Mouse (Mus musculus): Measurements from ENCODE around the gene Ubald2. TPM values are rescaled to one million over a fixed set of nuclear protein-coding genes. Genes with fewer than 3 reads are reported as not detected.

Gene Ubald2
- 2.8 TPM for polyA plus RNA-seq (2014; fragmentation: Illumina TruSeq; extraction: RNeasy Lipid Tissue Mini Kit (QIAGEN cat#74804); ENCODE audit: low read depth, low replicate concordance)

DNA sequence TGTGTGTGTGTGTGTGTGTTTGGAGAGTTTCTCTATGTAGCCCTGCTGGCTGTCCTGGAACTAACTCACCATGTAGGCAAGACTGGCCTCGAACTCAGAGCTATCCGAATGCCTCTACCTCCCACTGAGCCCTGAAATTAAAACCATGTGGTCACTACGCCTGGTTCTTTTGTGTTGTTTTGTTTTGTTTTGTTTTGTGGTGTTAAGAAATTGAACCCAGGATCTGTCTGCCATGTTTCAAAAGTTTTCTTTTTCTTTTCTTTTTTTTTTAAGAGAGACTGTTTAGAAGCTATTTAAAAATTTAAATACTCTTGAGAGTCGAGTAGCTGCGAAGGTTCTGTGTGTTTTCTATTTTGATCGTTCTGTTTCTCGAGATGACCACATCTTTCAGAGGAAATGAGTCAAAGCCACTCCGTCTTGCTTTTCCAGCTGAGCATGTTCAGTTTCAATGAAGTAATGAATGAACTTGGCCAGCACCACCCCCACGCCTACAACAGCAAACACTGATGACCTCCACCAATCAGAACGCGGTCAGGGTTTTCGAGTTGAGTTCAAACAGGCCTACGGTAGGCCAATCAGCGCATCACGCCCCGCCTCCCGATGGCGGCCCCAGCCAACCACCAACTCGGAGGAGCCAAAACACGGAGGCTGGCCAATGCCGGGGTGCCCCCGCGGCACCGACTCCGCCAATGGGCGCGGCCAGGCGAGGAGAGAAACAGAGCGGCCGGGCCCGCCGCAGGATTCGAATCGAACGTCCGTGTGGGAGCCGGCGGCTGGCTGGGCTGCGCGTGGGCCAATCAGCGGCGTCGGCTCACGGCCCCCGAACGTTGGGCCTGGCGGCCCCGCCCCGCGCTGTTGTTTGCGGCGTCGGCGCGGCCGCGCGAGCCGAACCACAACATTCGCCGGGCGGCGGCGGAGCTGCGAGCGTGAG is at the start of gene Ubald2:
Gene Ubald2 (plus strand): TSS at position 739 of the 931 bp plus-strand sequence.

DNA sequence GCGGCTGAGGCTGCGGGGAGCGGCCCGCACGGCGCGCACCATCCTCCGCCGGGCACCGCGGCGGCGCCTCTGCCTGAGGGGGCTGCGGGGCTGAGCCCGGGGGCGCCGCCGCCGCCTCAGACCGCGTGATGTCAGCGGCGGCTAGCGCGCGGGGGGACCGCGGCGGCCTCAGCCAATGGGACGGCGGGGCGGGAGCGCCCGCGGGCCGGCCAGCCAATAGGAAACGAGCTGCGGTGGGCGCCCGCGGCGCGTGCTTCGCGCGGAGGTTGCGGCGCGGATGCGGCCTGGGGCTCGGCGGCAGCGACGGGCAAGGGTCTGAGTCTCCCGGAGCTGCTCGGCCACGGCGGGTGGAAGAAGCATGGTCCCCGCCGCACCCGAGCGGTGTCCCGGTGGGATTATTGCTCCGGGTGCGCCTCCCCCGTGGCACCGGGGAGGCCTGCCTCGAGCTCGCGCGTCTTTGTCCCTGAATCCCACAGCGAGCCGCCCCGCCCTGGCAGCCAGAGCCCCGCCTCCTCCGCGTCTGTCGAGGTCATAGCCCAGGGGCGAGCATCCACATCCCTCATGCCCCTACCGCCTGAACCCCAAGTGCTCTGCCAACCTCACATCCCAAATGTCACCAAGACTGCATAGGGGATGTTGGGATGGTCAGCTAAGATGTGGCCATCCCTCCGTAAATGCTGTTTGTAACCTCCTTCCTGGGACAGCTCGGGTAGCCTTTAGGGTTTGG is 20.8 kb upstream of the Ubald2 start, which contains the start of gene Rnf157:
Gene Rnf157 (minus strand): TSS at position 129 of the 727 bp plus-strand sequence.

GRCm38 (mm10) chr11:116466141-116466540 is 32.2 kb downstream of the Ubald2 start, which contains the start of gene Qrich2:
Gene Qrich2 (minus strand): TSS chr11:116466241.

Other genes with a start within 250 kb of the Ubald2 start
- gene Ten1, start 235.2 kb upstream of the Ubald2 start, polyA plus RNA-seq (2014; fragmentation: Illumina TruSeq; extraction: RNeasy Lipid Tissue Mini Kit (QIAGEN cat#74804); ENCODE audit: low read depth, low replicate concordance): 1.5 TPM
- 11.0 TPM for gene Acox1, start 235.0 kb upstream of the Ubald2 start, polyA plus RNA-seq (2014; fragmentation: Illumina TruSeq; extraction: RNeasy Lipid Tissue Mini Kit (QIAGEN cat#74804); ENCODE audit: low read depth, low replicate concordance)
- not detected for gene Evpl, start 196.0 kb upstream of the Ubald2 start, polyA plus RNA-seq (2014; fragmentation: Illumina TruSeq; extraction: RNeasy Lipid Tissue Mini Kit (QIAGEN cat#74804); ENCODE audit: low read depth, low replicate concordance)
- 10.5 TPM for gene Srp68, start 159.9 kb upstream of the Ubald2 start, polyA plus RNA-seq (2014; fragmentation: Illumina TruSeq; extraction: RNeasy Lipid Tissue Mini Kit (QIAGEN cat#74804); ENCODE audit: low read depth, low replicate concordance)
- gene Galr2, start 153.2 kb upstream of the Ubald2 start, polyA plus RNA-seq (2014; fragmentation: Illumina TruSeq; extraction: RNeasy Lipid Tissue Mini Kit (QIAGEN cat#74804); ENCODE audit: low read depth, low replicate concordance): not detected
- gene Exoc7, start 126.9 kb upstream of the Ubald2 start, polyA plus RNA-seq (2014; fragmentation: Illumina TruSeq; extraction: RNeasy Lipid Tissue Mini Kit (QIAGEN cat#74804); ENCODE audit: low read depth, low replicate concordance): 16.2 TPM
- 0.76 TPM for gene Foxj1, start 98.7 kb upstream of the Ubald2 start, polyA plus RNA-seq (2014; fragmentation: Illumina TruSeq; extraction: RNeasy Lipid Tissue Mini Kit (QIAGEN cat#74804); ENCODE audit: low read depth, low replicate concordance)
- gene Rnf157, start 21.1 kb upstream of the Ubald2 start, polyA plus RNA-seq (2014; fragmentation: Illumina TruSeq; extraction: RNeasy Lipid Tissue Mini Kit (QIAGEN cat#74804); ENCODE audit: low read depth, low replicate concordance): 1.3 TPM
- 61.0 TPM for gene Qrich2, start 32.1 kb downstream of the Ubald2 start, polyA plus RNA-seq (2014; fragmentation: Illumina TruSeq; extraction: RNeasy Lipid Tissue Mini Kit (QIAGEN cat#74804); ENCODE audit: low read depth, low replicate concordance)
- 21.1 TPM for gene Prpsap1, start 60.1 kb downstream of the Ubald2 start, polyA plus RNA-seq (2014; fragmentation: Illumina TruSeq; extraction: RNeasy Lipid Tissue Mini Kit (QIAGEN cat#74804); ENCODE audit: low read depth, low replicate concordance)
- gene Sphk1, start 96.8 kb downstream of the Ubald2 start, polyA plus RNA-seq (2014; fragmentation: Illumina TruSeq; extraction: RNeasy Lipid Tissue Mini Kit (QIAGEN cat#74804); ENCODE audit: low read depth, low replicate concordance): 0.15 TPM
- gene Ube2o, start 147.4 kb downstream of the Ubald2 start, polyA plus RNA-seq (2014; fragmentation: Illumina TruSeq; extraction: RNeasy Lipid Tissue Mini Kit (QIAGEN cat#74804); ENCODE audit: low read depth, low replicate concordance): 6.1 TPM
- not detected for gene Aanat, start 152.3 kb downstream of the Ubald2 start, polyA plus RNA-seq (2014; fragmentation: Illumina TruSeq; extraction: RNeasy Lipid Tissue Mini Kit (QIAGEN cat#74804); ENCODE audit: low read depth, low replicate concordance)
- gene Rhbdf2, start 192.9 kb downstream of the Ubald2 start, polyA plus RNA-seq (2014; fragmentation: Illumina TruSeq; extraction: RNeasy Lipid Tissue Mini Kit (QIAGEN cat#74804); ENCODE audit: low read depth, low replicate concordance): not detected
- gene Prcd, start 219.4 kb downstream of the Ubald2 start, polyA plus RNA-seq (2014; fragmentation: Illumina TruSeq; extraction: RNeasy Lipid Tissue Mini Kit (QIAGEN cat#74804); ENCODE audit: low read depth, low replicate concordance): 1.3 TPM
- 0.22 TPM for gene Cygb, start 220.2 kb downstream of the Ubald2 start, polyA plus RNA-seq (2014; fragmentation: Illumina TruSeq; extraction: RNeasy Lipid Tissue Mini Kit (QIAGEN cat#74804); ENCODE audit: low read depth, low replicate concordance)

Measured in testis, adult 10 weeks (tissue).